Mouse (Mus musculus): ENCODE results near the gene Evi5.

Evi5 gene

GRCm38 (mm10) chr5:107717871-107718361 is 157.0 kb downstream of the Evi5 start:
- in situ Hi-C loops (cut with MboI, MseI) = no loop called here

GRCm38 (mm10) chr5:107711689-107712088 is 163.2 kb downstream of the Evi5 start:
- in situ Hi-C loops (cut with MboI, MseI) = no loop called here

DNA sequence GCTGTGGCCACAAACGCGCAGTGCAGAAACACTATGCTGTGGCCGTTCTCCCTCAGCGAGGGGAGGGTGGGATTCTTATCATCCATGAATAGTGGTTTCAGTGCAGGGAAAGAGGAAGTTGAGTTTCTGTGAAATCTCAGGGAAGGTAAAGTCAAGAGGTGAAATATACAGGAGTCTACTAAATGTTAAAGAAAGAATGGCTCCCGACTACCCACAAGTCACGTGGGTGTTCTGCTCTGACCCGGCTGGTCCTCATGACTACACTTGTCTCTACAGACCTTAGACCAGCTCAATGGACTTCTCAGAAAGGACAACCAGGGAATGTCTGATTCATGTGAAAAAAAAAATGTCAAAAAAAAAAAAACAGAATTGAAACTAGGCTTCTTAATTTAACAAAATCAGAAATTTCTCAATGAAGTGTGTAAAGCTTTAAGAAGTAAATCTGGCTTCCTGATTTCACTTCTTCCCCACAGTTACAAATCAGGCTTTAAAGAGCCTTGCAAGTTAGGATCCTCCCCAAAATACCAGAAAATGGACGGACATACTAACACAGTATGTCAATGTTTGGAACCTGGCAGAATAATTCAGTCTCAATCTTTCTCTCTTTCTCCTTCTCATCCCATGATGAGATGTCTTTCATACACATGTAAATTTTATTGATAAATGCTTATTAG is 166.6 kb downstream of the Evi5 start:
- in situ Hi-C loops (cut with MboI, MseI) = no loop called here

GRCm38 (mm10) chr5:107706262-107706661 is 168.6 kb downstream of the Evi5 start:
- in situ Hi-C loops (cut with MboI, MseI) = no loop called here

DNA sequence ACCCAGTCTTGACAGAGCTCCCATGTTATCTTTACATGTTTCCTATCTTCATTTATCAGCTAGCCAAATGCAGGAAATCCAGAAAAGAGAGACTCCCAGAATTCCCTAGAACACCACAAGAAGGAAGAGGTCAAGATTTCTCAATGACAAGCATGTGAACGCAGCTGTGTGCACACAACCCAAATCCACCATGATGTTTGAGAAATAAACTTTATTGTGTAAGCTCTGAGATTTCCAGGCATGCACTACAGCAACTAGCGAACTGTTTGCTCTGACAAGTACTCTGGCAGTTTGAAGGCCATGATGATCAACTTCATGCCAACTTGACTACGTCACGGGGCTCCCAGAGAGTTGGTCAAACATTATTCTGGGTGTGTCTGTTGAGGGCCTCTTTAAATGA is 169.2 kb downstream of the Evi5 start:
- in situ Hi-C loops (cut with MboI, MseI) = no loop called here

- in situ Hi-C loops (cut with MboI, MseI) = no loop called here
Observed at GRCm38 (mm10) chr5:107703207-107703763, 171.6 kb downstream of the Evi5 start.

DNA sequence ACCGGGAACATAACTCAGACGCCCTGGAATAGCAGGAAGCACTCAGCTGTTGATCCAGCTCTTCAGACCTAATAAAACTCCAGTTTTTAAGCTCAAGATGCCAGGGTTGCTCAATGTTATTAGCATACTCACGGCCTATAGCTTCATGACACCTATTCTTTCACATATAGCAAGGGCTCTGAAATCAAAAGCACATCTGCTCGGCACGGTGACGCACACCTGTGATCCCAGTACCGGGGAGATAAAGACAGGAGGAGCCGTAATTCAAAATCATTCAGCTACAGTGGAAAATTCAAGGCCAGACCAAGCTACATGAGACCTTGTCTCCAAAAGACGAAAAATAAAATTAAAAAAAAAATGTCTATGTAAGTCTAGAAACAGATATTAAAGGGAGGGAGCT is 173.2 kb downstream of the Evi5 start:
- in situ Hi-C loops (cut with MboI, MseI) = no loop called here

GRCm38 (mm10) chr5:107700873-107701272 is 174.0 kb downstream of the Evi5 start:
- in situ Hi-C loops (cut with MboI, MseI) = no loop called here

DNA sequence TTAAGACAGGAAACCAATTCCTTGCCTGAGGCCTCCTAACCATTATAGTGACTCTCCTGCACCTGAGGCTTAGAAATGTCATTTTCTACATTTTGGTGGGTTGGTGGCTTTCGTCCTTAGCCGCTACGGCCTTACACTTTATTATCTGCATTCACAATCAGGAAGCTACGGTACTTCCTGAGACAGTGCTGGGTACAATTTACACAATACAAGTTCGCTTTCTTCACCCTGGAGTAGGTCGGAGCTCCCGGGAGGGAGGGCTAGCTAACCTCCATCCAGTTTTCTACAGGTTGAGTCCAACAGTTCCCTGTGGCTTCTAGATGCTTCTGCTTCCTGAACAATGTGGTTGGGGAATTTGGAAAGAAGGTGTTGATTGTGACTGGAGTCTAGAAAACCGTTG is 176.0 kb downstream of the Evi5 start:
- in situ Hi-C loops (cut with MboI, MseI) = no loop called here

DNA sequence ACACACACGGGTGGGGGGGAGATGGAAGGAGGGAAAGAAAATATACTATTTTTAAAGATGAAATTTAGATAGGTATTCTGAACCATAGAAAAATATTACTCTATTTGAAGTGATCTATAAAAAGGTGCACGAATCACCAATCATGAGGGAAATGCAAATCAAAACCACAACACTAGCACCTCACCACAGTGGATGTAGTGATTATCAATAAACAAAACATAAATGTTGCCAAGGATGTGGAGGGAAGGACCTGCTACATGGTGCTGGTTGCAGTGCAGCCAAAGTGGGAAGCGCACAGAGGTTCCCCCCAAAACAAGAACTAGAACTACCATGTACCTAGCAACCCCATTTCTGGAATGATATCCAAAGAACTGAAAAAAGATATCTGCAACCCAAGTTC is 179.9 kb downstream of the Evi5 start:
- in situ Hi-C loops (cut with MboI, MseI) = no loop called here

Data from T-helper 1 cell (primary cell).